In genomic region chr3:79664787-79665408, GRCm38 (mm10) we compare ENCODE assay signal across 8 mouse cellular contexts. TPM values are rescaled to one million over a fixed set of nuclear protein-coding genes. Genes with fewer than 3 reads are reported as not detected.
DNase-seq lines count a peak whose midpoint lies in the region; TF ChIP-seq lines count a peak whose summit lies in the region.

No protein-coding gene starts in this region.

- TF ChIP-seq POLR2A in brain, embryonic 14.5 days (IDR thresholded peaks at IDR 0.05; ENCODE audit: borderline replicate concordance, extremely low read depth, insufficient read depth, insufficient read length, poor library complexity, severe bottlenecking), result no peak

- peak; percentile 54 for DNase-seq in ovary, postnatal 14 days (ENCODE audit: low spot score)
- DNase-seq in ovary, postnatal 10 days (ENCODE audit: low spot score), result no peak
- DNase-seq in brain, embryonic 14.5 days (ENCODE audit: low read depth), result peak; percentile 83
- DNase-seq in fibroblast of lung, adult 2 months (ENCODE audit: low read depth), result peak; percentile 23
- peak; percentile 77 for DNase-seq in induced T-regulatory cell, adult 2 months (ENCODE audit: low read depth)
- DNase-seq in left cerebral cortex, postnatal 4 days, result peak; percentile 26
- DNase-seq in naive thymus-derived CD4-positive, alpha-beta T cell, adult 2 months (ENCODE audit: low read depth), result peak; percentile 76
- peak; percentile 52 for DNase-seq in thymus, postnatal 14 days

- intact Hi-C loops in left cerebral cortex, postnatal 4 days (cut with DNase I), result no loop called here

- peak; percentile 72; the same call in 1 of the 2 replicates for TF ChIP-seq CTCF in brain, embryonic 14.5 days (IDR thresholded peaks at IDR 0.05; ENCODE audit: borderline replicate concordance, extremely low read depth, insufficient read depth, insufficient read length)

RNA-seq across cellular contexts. Expression of gene Etfdh, which starts 35.6 kb away (rescaled TPM):
- polyA plus RNA-seq in brain, embryonic 14.5 days (2012; rRNA removed), result 28.7 and 28.8 TPM in 2 replicates
- total RNA-seq in left cerebral cortex, postnatal 4 days (2021), result 10 to 100 TPM; 27.0 to 30.0 TPM

RNA-seq across cellular contexts. Expression of gene 4930579G24Rik, which starts 36.0 kb away (rescaled TPM):
- polyA plus RNA-seq in brain, embryonic 14.5 days (2012; rRNA removed), result 5.1 and 6.3 TPM in 2 replicates
- total RNA-seq in left cerebral cortex, postnatal 4 days (2021), result 1 to 10 TPM; 1.6 to 2.5 TPM
